Mouse (Mus musculus) B cell, adult 62 days (primary cell): ENCODE results near the gene Olfr1046. TPM values are rescaled to one million over a fixed set of nuclear protein-coding genes. Genes with fewer than 3 reads are reported as not detected.

Experiments
- total RNA-seq: library from RNA; stranded (reverse); gene quantifications from 4 replicates; pipeline ENCODE4 v1.2.4, GENCODE M21; 2023

Gene Olfr1046
- not detected in 4 replicates for total RNA-seq

GRCm38 (mm10) chr2:86219214-86219613, at the start of gene Olfr1046:
Gene Olfr1046 (minus strand): TSS chr2:86219314.

GRCm38 (mm10) chr2:86258228-86258627, 39.1 kb upstream of the Olfr1046 start, which contains the start of gene Olfr1049:
Gene Olfr1049 (minus strand): TSS chr2:86258328.

GRCm38 (mm10) chr2:86240189-86240588, 21.1 kb upstream of the Olfr1046 start, which contains the start of gene Olfr1048:
Gene Olfr1048 (minus strand): TSS chr2:86240289.

GRCm38 (mm10) chr2:86231301-86231700, 12.2 kb upstream of the Olfr1046 start, which contains the start of gene Olfr1047:
Gene Olfr1047 (minus strand): TSS chr2:86231401.

GRCm38 (mm10) chr2:86202909-86203308, 16.2 kb downstream of the Olfr1046 start, which contains the start of gene Olfr1045:
Gene Olfr1045 (minus strand): TSS chr2:86203009.

GRCm38 (mm10) chr2:86185583-86185982, 33.5 kb downstream of the Olfr1046 start, which contains the start of gene Olfr52:
Gene Olfr52 (minus strand): TSS chr2:86185683.

GRCm38 (mm10) chr2:86177720-86178119, 41.4 kb downstream of the Olfr1046 start, which contains the start of gene Olfr1044:
Gene Olfr1044 (minus strand): TSS chr2:86177820.

GRCm38 (mm10) chr2:86167422-86167821, 51.7 kb downstream of the Olfr1046 start, which contains the start of gene Olfr1043:
Gene Olfr1043 (minus strand): TSS chr2:86167522.

Other genes starting within 250 kb of the Olfr1046 start
- not detected in 4 replicates for gene Olfr1029, start 245.4 kb downstream of the Olfr1046 start, total RNA-seq
- not detected in 4 replicates for gene Olfr1030, start 240.0 kb downstream of the Olfr1046 start, total RNA-seq
- gene Olfr1031, start 229.0 kb downstream of the Olfr1046 start, total RNA-seq, result not detected in 4 replicates
- not detected in 4 replicates for gene Olfr1032, start 213.8 kb downstream of the Olfr1046 start, total RNA-seq
- not detected in 4 replicates for gene Olfr1033, start 198.7 kb downstream of the Olfr1046 start, total RNA-seq
- not detected in 4 replicates for gene Olfr1034, start 173.5 kb downstream of the Olfr1046 start, total RNA-seq
- gene Olfr1036, start 145.3 kb downstream of the Olfr1046 start, total RNA-seq, result not detected in 4 replicates
- gene Olfr1037, start 131.9 kb downstream of the Olfr1046 start, total RNA-seq, result not detected in 4 replicates
- not detected in 4 replicates for gene Olfr1039, start 83.4 kb downstream of the Olfr1046 start, total RNA-seq
- gene Olfr1040, start 72.6 kb downstream of the Olfr1046 start, total RNA-seq, result not detected in 4 replicates
- gene Olfr1042, start 57.5 kb downstream of the Olfr1046 start, total RNA-seq, result not detected in 4 replicates
- not detected in 4 replicates for gene Olfr1043, start 51.8 kb downstream of the Olfr1046 start, total RNA-seq
- gene Olfr1044, start 41.5 kb downstream of the Olfr1046 start, total RNA-seq, result not detected in 4 replicates
- not detected in 4 replicates for gene Olfr52, start 33.6 kb downstream of the Olfr1046 start, total RNA-seq
- gene Olfr1045, start 16.3 kb downstream of the Olfr1046 start, total RNA-seq, result not detected in 4 replicates
- gene Olfr1047, start 12.1 kb upstream of the Olfr1046 start, total RNA-seq, result not detected in 4 replicates
- not detected in 4 replicates for gene Olfr1048, start 21.0 kb upstream of the Olfr1046 start, total RNA-seq
- gene Olfr1049, start 39.0 kb upstream of the Olfr1046 start, total RNA-seq, result not detected in 4 replicates
- gene Olfr1051, start 59.8 kb upstream of the Olfr1046 start, total RNA-seq, result not detected in 4 replicates
- gene Olfr1052, start 73.1 kb upstream of the Olfr1046 start, total RNA-seq, result not detected in 4 replicates
- gene Olfr1053, start 96.0 kb upstream of the Olfr1046 start, total RNA-seq, result not detected in 4 replicates
- gene Olfr1054, start 116.1 kb upstream of the Olfr1046 start, total RNA-seq, result not detected in 4 replicates
- not detected in 4 replicates for gene Olfr1055, start 131.0 kb upstream of the Olfr1046 start, total RNA-seq
- not detected in 4 replicates for gene Olfr1056, start 143.2 kb upstream of the Olfr1046 start, total RNA-seq
- not detected in 4 replicates for gene Olfr1057, start 159.1 kb upstream of the Olfr1046 start, total RNA-seq
- gene Olfr1058, start 169.2 kb upstream of the Olfr1046 start, total RNA-seq, result not detected in 4 replicates
- gene Olfr1061, start 194.7 kb upstream of the Olfr1046 start, total RNA-seq, result not detected in 4 replicates
- gene Olfr1062, start 207.4 kb upstream of the Olfr1046 start, total RNA-seq, result not detected in 4 replicates
- gene Olfr1065, start 231.3 kb upstream of the Olfr1046 start, total RNA-seq, result not detected in 4 replicates
- gene Olfr1066, start 237.0 kb upstream of the Olfr1046 start, total RNA-seq, result not detected in 4 replicates